Mouse (Mus musculus) midbrain, embryonic 12.5 days (tissue): Measurements from ENCODE around the gene Olfr1487. TPM values are rescaled to one million over a fixed set of nuclear protein-coding genes. Genes with fewer than 3 reads are reported as not detected.
"Not testable (repeated sequence)": the region's sequence is repeated elsewhere in the genome, so short reads cannot be mapped to it uniquely, and the experiment has no call there.

Source experiments
- ATAC-seq: fragments of 200-750 bp; cut with Nextera tagmentation; 2 replicates; pipeline ENCODE4 v1.8.0; 2017; ENCODE audit warnings: low read depth, moderate TSS enrichment, moderate library complexity; ENCODE audit not compliant: low FRiP score
- H3K27ac ChIP-seq: fragments of 300-500 bp; sonication (generic); replicated peaks from 2 replicates; pipeline ENCODE4 v1.5.1; 2016; ENCODE audit warnings: mild to moderate bottlenecking
- H3K27me3 ChIP-seq: fragments of 300-500 bp; sonication (generic); 2 replicates; pipeline ENCODE4 v1.6.1; 2016; ENCODE audit warnings: mild to moderate bottlenecking
- H3K36me3 ChIP-seq: fragments of 300-500 bp; sonication (generic); 2 replicates; pipeline ENCODE4 v1.6.1; 2016
- H3K4me1 ChIP-seq: fragments of 300-500 bp; sonication (generic); 2 replicates; pipeline ENCODE4 v1.6.1; 2016
- H3K4me2 ChIP-seq: fragments of 300-500 bp; sonication (generic); replicated peaks from 2 replicates; pipeline ENCODE4 v1.6.1; 2016; ENCODE audit warnings: mild to moderate bottlenecking, moderate library complexity
- H3K4me3 ChIP-seq: fragments of 300-500 bp; sonication (generic); 2 replicates; pipeline ENCODE4 v1.5.1; 2016; ENCODE audit warnings: mild to moderate bottlenecking
- H3K9ac ChIP-seq: fragments of 300-500 bp; sonication (generic); replicated peaks from 2 replicates; pipeline ENCODE4 v1.6.1; 2016; ENCODE audit warnings: mild to moderate bottlenecking, moderate library complexity
- H3K9me3 ChIP-seq: fragments of 300-500 bp; sonication (generic); 2 replicates; pipeline ENCODE4 v1.6.1; 2016; ENCODE audit warnings: mild to moderate bottlenecking
- WGBS: fragments of 180-500 bp; shearing (Covaris S2); methylation state at CpG from one replicate; pipeline ENCODE4 v1.1.7; 2016; 5-methylcytosine and 5-hydroxymethylcytosine counted together
- microRNA-seq: library from miRNA; unstranded; fragments of <30 nt; microRNA quantifications from one replicate; pipeline ENCODE4, GENCODE M21; 2017
- polyA plus RNA-seq: library from polyadenylated mRNA; unstranded; fragments of >200 nt; fragmentation: Nextera tagmentation; extraction: Ambion mirVana; gene quantifications from 2 replicates; pipeline ENCODE4 v1.2.1, GENCODE M21; 2016

The Olfr1487 gene
- polyA plus RNA-seq = not detected in 2 replicates

GRCm38 (mm10) chr19:13617075-13617474 lies at the start of gene Olfr1487:
Gene Olfr1487, plus strand, starts transcription at chr19:13617375.
- H3K9ac ChIP-seq, H3K27ac ChIP-seq, H3K27me3 ChIP-seq, ATAC-seq, H3K4me1 ChIP-seq, H3K4me3 ChIP-seq, H3K4me2 ChIP-seq, H3K36me3 ChIP-seq: not testable (repeated sequence)
- 90% methylated on average over 2 of the region's 2 CpGs for WGBS
- H3K9me3 ChIP-seq = peaks cover 19% of the 10 kb centered on the region

- Histone ChIP-seq H3K4me2 (no peak within 1 kb of the TSS), H3K36me3 (no peaks in the 10 kb centered on the region), H3K4me3 (no peak within 1 kb of the TSS), H3K9ac (no peak within 1 kb of the TSS), H3K4me1 (no peaks in the 10 kb centered on the region), H3K27ac (no peak within 1 kb of the TSS), H3K27me3 (no peaks in the 10 kb centered on the region), H3K9me3 (no peaks in the 10 kb centered on the region; the same call in 1 of the 2 replicates)
- no peak for ATAC-seq
- WGBS = 92% methylated on average over 1 of the region's 1 CpGs
Measured at GRCm38 (mm10) chr19:13583211-13583610, 34.0 kb upstream of the Olfr1487 start, which contains the start of gene Olfr1484. Gene Olfr1484, plus strand, starts transcription at chr19:13583511.

GRCm38 (mm10) chr19:13631321-13631720 lies 14.1 kb downstream of the Olfr1487 start, which contains the start of gene Olfr1489:
Gene Olfr1489, plus strand, starts transcription at chr19:13631621.
- H3K9me3 ChIP-seq = peaks cover 13% of the 10 kb centered on the region; the same call in 1 of the 2 replicates
- H3K9ac ChIP-seq = no peak within 1 kb of the TSS
- ATAC-seq = no peak
- no peak within 1 kb of the TSS for H3K4me2 ChIP-seq
- H3K36me3 ChIP-seq = no peaks in the 10 kb centered on the region
- H3K27me3 ChIP-seq = no peaks in the 10 kb centered on the region
- WGBS = 87% methylated on average over 1 of the region's 1 CpGs
- no peak within 1 kb of the TSS for H3K27ac ChIP-seq
- H3K4me1 ChIP-seq = no peaks in the 10 kb centered on the region
- H3K4me3 ChIP-seq = no peak within 1 kb of the TSS

DNA sequence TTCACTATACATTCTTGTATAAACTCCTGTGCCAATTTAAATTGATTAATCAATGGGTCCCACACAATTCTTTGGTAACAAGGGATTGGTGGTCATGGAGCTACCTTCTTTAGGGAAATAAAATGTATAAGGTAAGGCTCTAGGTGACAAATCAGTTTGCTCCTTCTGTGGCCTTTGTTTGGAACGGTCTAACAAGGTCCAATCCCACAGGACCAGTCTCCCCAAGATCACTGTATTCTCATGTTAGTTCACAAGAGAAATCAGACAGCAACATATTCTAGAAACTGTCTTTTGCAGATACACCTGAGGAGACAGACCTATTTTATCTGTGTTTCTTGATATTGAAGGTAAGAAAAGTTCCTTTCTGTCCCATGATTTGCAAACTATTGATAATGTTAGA lies 33.6 kb downstream of the Olfr1487 start, which contains the start of gene Olfr1490:
TSS of gene Olfr1490 (plus strand) at position 301 of the 400 bp plus-strand sequence.
- no peaks in the 10 kb centered on the region for H3K27me3 ChIP-seq
- WGBS = 65% methylated on average over 1 of the region's 1 CpGs
- no peak within 1 kb of the TSS for H3K4me3 ChIP-seq
- no peaks in the 10 kb centered on the region for H3K4me1 ChIP-seq
- ATAC-seq = no peak
- H3K27ac ChIP-seq = no peak within 1 kb of the TSS
- H3K36me3 ChIP-seq = no peaks in the 10 kb centered on the region
- no peak within 1 kb of the TSS for H3K4me2 ChIP-seq
- peaks cover 17% of the 10 kb centered on the region for H3K9me3 ChIP-seq
- no peak within 1 kb of the TSS for H3K9ac ChIP-seq

Small RNAs within 50 kb of the gene (microRNA-seq; reads per million reads assigned to microRNA genes)
- gene Gm22323 (not detected), gene Gm23931 (not detected)

Other genes with a start within 250 kb of the Olfr1487 start
- not detected in 2 replicates for gene Olfr1469, start 209.5 kb upstream of the Olfr1487 start, polyA plus RNA-seq
- not detected in 2 replicates for gene Olfr1471, start 174.0 kb upstream of the Olfr1487 start, polyA plus RNA-seq
- gene Olfr1472, start 161.3 kb upstream of the Olfr1487 start, polyA plus RNA-seq = not detected in 2 replicates
- not detected in 2 replicates for gene Olfr1474, start 147.8 kb upstream of the Olfr1487 start, polyA plus RNA-seq
- not detected in 2 replicates for gene Olfr1475, start 137.2 kb upstream of the Olfr1487 start, polyA plus RNA-seq
- gene Olfr1477, start 116.8 kb upstream of the Olfr1487 start, polyA plus RNA-seq = not detected in 2 replicates
- gene Olfr1480, start 89.5 kb upstream of the Olfr1487 start, polyA plus RNA-seq = not detected in 2 replicates
- gene Olfr1484, start 33.9 kb upstream of the Olfr1487 start, polyA plus RNA-seq = not detected in 2 replicates
- gene Olfr1489, start 14.2 kb downstream of the Olfr1487 start, polyA plus RNA-seq = not detected in 2 replicates
- not detected in 2 replicates for gene Olfr1490, start 33.7 kb downstream of the Olfr1487 start, polyA plus RNA-seq
- not detected in 2 replicates for gene Olfr1491, start 79.9 kb downstream of the Olfr1487 start, polyA plus RNA-seq
- not detected in 2 replicates for gene Olfr1493-ps1, start 105.9 kb downstream of the Olfr1487 start, polyA plus RNA-seq
- not detected in 2 replicates for gene Olfr1494, start 122.4 kb downstream of the Olfr1487 start, polyA plus RNA-seq
- not detected in 2 replicates for gene Olfr1495, start 147.2 kb downstream of the Olfr1487 start, polyA plus RNA-seq
- not detected in 2 replicates for gene Olfr1496, start 160.5 kb downstream of the Olfr1487 start, polyA plus RNA-seq
- not detected in 2 replicates for gene Olfr1497, start 180.8 kb downstream of the Olfr1487 start, polyA plus RNA-seq
- not detected in 2 replicates for gene Olfr1499, start 202.1 kb downstream of the Olfr1487 start, polyA plus RNA-seq
- gene Olfr1500, start 213.1 kb downstream of the Olfr1487 start, polyA plus RNA-seq = not detected in 2 replicates
- not detected in 2 replicates for gene Olfr1501, start 233.3 kb downstream of the Olfr1487 start, polyA plus RNA-seq
- gene Olfr1502, start 244.4 kb downstream of the Olfr1487 start, polyA plus RNA-seq = not detected in 2 replicates